Mouse (Mus musculus) bone marrow, adult 2 months (tissue): ENCODE results near the gene Gm16181.

Experiments used
- CTCF ChIP-seq: fragments of 200-500 bp; IDR thresholded peaks from 2 replicates; pipeline ENCODE4 v1.5.1; 2011; ENCODE audit warnings: low read length, control low read depth; ENCODE audit not compliant: control insufficient read depth, insufficient read depth
- POLR2A ChIP-seq: fragments of 200-500 bp; IDR thresholded peaks from 2 replicates; pipeline ENCODE4 v1.6.1; 2011; ENCODE audit warnings: low read depth, mild to moderate bottlenecking, control low read depth, low read length, borderline replicate concordance; ENCODE audit not compliant: control insufficient read depth

- 0 out of 2 replicates have a peak, but pooled peaks have one; percentile 5 for TF ChIP-seq POLR2A
- no peak for TF ChIP-seq CTCF
These were observed 34.0 kb upstream of the Gm16181 start for GRCm38 (mm10) chr17:35186681-35187080.
